16 mouse cellular contexts compared by ENCODE assay signal in genomic region chr11:80482347-80482746, GRCm38 (mm10). TPM values are rescaled to one million over a fixed set of nuclear protein-coding genes. Genes with fewer than 3 reads are reported as not detected.
A peak's percentile ranks its signal among the peaks of the same experiment; 100 is the strongest.
DNase-seq lines count a peak whose midpoint lies in the region; ATAC-seq and TF ChIP-seq lines count a peak whose summit lies in the region.
"Had no signal": no experiment of that assay in that cellular context is flagged by ENCODE, and none has a peak within 500 bp of the region (broad histone marks: within the 10 kb centered on the region; RNA-seq: fewer than 3 reads in every experiment).

No protein-coding gene starts in this region.

- TF ChIP-seq EP300 in heart, adult 2 months (IDR thresholded peaks at IDR 0.05; ENCODE audit: insufficient read depth, low read depth, low read length), result no peak

- ATAC-seq in hindbrain, postnatal 0 days, result no peak
- no peak for ATAC-seq in CD4-positive, CD25-positive, alpha-beta regulatory T cell, adult 4 months
- ATAC-seq: intestine, embryonic 15.5 days had no signal

- TF ChIP-seq POLR2A in heart, adult 2 months (IDR thresholded peaks at IDR 0.05; ENCODE audit: insufficient read depth, low read depth, low read length), result no peak

- no peak overlapping the region for H3K4me3 ChIP-seq in heart, embryonic 10.5 days
- H3K4me3 ChIP-seq in heart, adult 2 months, result no peak overlapping the region
- H3K4me3 ChIP-seq in hindbrain, postnatal 0 days (ENCODE audit: low read length), result no peak overlapping the region
- H3K4me3 ChIP-seq: embryonic facial prominence, embryonic 12.5 days; gastrocnemius, adult 2 months; intestine, embryonic 15.5 days had no signal

- H3K27me3 ChIP-seq in heart, embryonic 10.5 days (ENCODE audit: insufficient read depth, poor library complexity, severe bottlenecking), result peaks cover 37% of the 10 kb centered on the region
- H3K27me3 ChIP-seq in heart, adult 2 months (ENCODE audit: control insufficient read depth, insufficient read depth, low read length), result no peaks in the 10 kb centered on the region
- H3K27me3 ChIP-seq in hindbrain, postnatal 0 days (ENCODE audit: insufficient read depth, low read length), result no peaks in the 10 kb centered on the region

- H3K9me3 ChIP-seq in heart, embryonic 10.5 days, result no peaks in the 10 kb centered on the region
- no peaks in the 10 kb centered on the region for H3K9me3 ChIP-seq in hindbrain, postnatal 0 days (ENCODE audit: low read length)
- H3K9me3 ChIP-seq: embryonic facial prominence, embryonic 12.5 days; G1E; intestine, embryonic 15.5 days had no signal

- TF ChIP-seq CTCF in heart, adult 2 months (IDR thresholded peaks at IDR 0.05), result no peak
- TF ChIP-seq CTCF in hindbrain, postnatal 0 days (IDR thresholded peaks at IDR 0.05; ENCODE audit: low read depth), result no peak

- peak overlapping the region; percentile 87 for H3K4me2 ChIP-seq in hindbrain, postnatal 0 days (ENCODE audit: low read depth, low read length)
- H3K4me2 ChIP-seq: intestine, embryonic 15.5 days had no signal

- H3K4me1 ChIP-seq in heart, embryonic 10.5 days, result peaks cover 48% of the 10 kb centered on the region
- H3K4me1 ChIP-seq in heart, adult 2 months (ENCODE audit: control insufficient read depth, insufficient read depth, low read length), result peaks cover 5% of the 10 kb centered on the region
- H3K4me1 ChIP-seq in hindbrain, postnatal 0 days (ENCODE audit: insufficient read depth, low read length), result peaks cover 37% of the 10 kb centered on the region

- H3K27ac ChIP-seq in heart, embryonic 10.5 days, result no peak overlapping the region
- no peak overlapping the region for H3K27ac ChIP-seq in heart, adult 2 months
- peak overlapping the region; percentile 82; the same call in 1 of the 2 replicates for H3K27ac ChIP-seq in hindbrain, postnatal 0 days
- H3K27ac ChIP-seq: embryonic facial prominence, embryonic 12.5 days; gastrocnemius, adult 2 months; intestine, embryonic 15.5 days; macrophage had no signal

- no peaks in the 10 kb centered on the region for H3K36me3 ChIP-seq in heart, embryonic 10.5 days
- H3K36me3 ChIP-seq in heart, adult 2 months (ENCODE audit: control insufficient read depth, insufficient read depth, low read length), result no peaks in the 10 kb centered on the region
- no peaks in the 10 kb centered on the region; the same call in 1 of the 2 replicates for H3K36me3 ChIP-seq in hindbrain, postnatal 0 days (ENCODE audit: insufficient read depth, low read length)
- H3K36me3 ChIP-seq: intestine, embryonic 15.5 days had no signal

- intact Hi-C loops in heart, adult 2 months (cut with DNase I), result no loop called here

- H3K9ac ChIP-seq in heart, adult 2 months (ENCODE audit: low read depth, low read length), result no peak overlapping the region
- H3K9ac ChIP-seq in hindbrain, postnatal 0 days (replicated peaks; ENCODE audit: low read length), result peak overlapping the region; percentile 95
- H3K9ac ChIP-seq: intestine, embryonic 15.5 days had no signal

- WGBS in heart, embryonic 10.5 days, result 85% methylated on average over 10 of the region's 10 CpGs
- WGBS in heart, adult 2 months, result 91% methylated on average over 10 of the region's 10 CpGs
- 69% methylated on average over 10 of the region's 10 CpGs for WGBS in hindbrain, postnatal 0 days

- H3K79me2 ChIP-seq in heart, adult 2 months (replicated peaks; ENCODE audit: control insufficient read depth, insufficient read depth, low read length), result no peaks in the 10 kb centered on the region

- peak; percentile 66 for DNase-seq in heart, embryonic 10.5 days (ENCODE audit: low spot score)
- DNase-seq in heart, adult 2 months, result no peak
- DNase-seq in right cerebral cortex, postnatal 10 days (ENCODE audit: low spot score in 2 of 2), result peak; percentile 40 to 57
- DNase-seq in right cerebral cortex, postnatal 14 days, result no peak
- no peak for DNase-seq in hindbrain, postnatal 0 days (ENCODE audit: low spot score)
- no peak for DNase-seq in liver
- DNase-seq: adrenal gland, adult 2 months; heart, postnatal 14 days; lung, adult 18-20 months; thymus, adult 2 months had no signal

RNA-seq across cellular contexts. Expression of gene Cdk5r1, which starts 5.5 kb away (rescaled TPM):
- polyA plus RNA-seq in heart, embryonic 10.5 days (2016; fragmentation: Nextera tagmentation; extraction: Ambion mirVana), result 0.34 and 0.72 TPM in 2 replicates
- total RNA-seq in heart, adult 2 months (2021), result 1 to 10 TPM in 1 of 2 experiments, under 1 TPM in 1; 0.84 to 2.3 TPM
- polyA plus RNA-seq in heart, adult 2 months (2012; rRNA removed), result 0.61 and 0.85 TPM in 2 replicates
- total RNA-seq in hindbrain, postnatal 0 days (2014; rRNA removed), result 355 and 367 TPM in 2 replicates
- polyA plus RNA-seq in hindbrain, postnatal 0 days (2015; fragmentation: Nextera tagmentation; extraction: Ambion mirVana), result 65.1 and 69.3 TPM in 2 replicates
- under 1 TPM; 0.87 to 0.98 TPM for polyA plus RNA-seq in CD4-positive, CD25-positive, alpha-beta regulatory T cell, adult 4 months (2017; shearing (Covaris generic))

RNA-seq across cellular contexts. Expression of gene Psmd11, which starts 53.9 kb away (rescaled TPM):
- 248 and 309 TPM in 2 replicates for polyA plus RNA-seq in heart, embryonic 10.5 days (2016; fragmentation: Nextera tagmentation; extraction: Ambion mirVana)
- 100 to 1,000 TPM in 1 of 2 experiments, 10 to 100 TPM in 1; 98.4 to 107 TPM for total RNA-seq in heart, adult 2 months (2021)
- 51.3 and 83.3 TPM in 2 replicates for polyA plus RNA-seq in heart, adult 2 months (2012; rRNA removed)
- total RNA-seq in hindbrain, postnatal 0 days (2014; rRNA removed), result 31.2 and 35.1 TPM in 2 replicates
- 272 and 284 TPM in 2 replicates for polyA plus RNA-seq in hindbrain, postnatal 0 days (2015; fragmentation: Nextera tagmentation; extraction: Ambion mirVana)
- 100 to 1,000 TPM; 258 to 279 TPM for polyA plus RNA-seq in CD4-positive, CD25-positive, alpha-beta regulatory T cell, adult 4 months (2017; shearing (Covaris generic))

Comparison
In these comparisons a context has a peak if more than half of its experiments do, and no peak if none do; other contexts are left out.
1. DNase-seq: peak in heart, embryonic 10.5 days (single experiment) and right cerebral cortex, postnatal 10 days (2 of 2); none in heart, adult 2 months (0 of 2), right cerebral cortex, postnatal 14 days (single experiment), hindbrain, postnatal 0 days (single experiment) and liver (single experiment).
2. RNA of gene Cdk5r1, which starts 5.5 kb away (polyA plus RNA-seq): 65.1 to 69.3 TPM in hindbrain, postnatal 0 days; 0.87 to 0.98 TPM in CD4-positive, CD25-positive, alpha-beta regulatory T cell, adult 4 months, 0.34 to 0.72 TPM in heart, embryonic 10.5 days and 0.61 to 0.85 TPM in heart, adult 2 months; every median in the first group is over 10 times any median in the second.